Mouse (Mus musculus): ENCODE data around the gene Hap1.

DNA sequence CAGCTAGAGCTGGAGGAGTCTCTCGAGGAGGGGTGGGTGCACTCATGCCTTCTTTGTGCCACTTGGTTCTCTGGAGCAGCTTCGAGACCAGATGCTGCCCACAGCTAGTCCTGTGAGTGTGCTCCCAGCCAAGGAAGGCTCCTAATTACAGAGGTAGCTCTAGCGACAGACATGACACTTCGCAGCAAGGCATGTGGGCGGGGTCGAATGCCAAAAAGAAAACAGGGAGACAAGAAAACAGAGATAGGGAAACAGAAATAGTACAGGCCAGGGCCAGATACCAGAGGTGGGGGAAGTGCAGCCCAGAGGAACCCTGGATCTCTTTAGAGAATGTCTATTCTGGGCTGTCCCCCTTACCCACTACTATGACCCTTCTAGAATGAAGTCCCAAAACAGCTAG lies 46.3 kb upstream of the Hap1 start:
- TF ChIP-seq CTCF (IDR thresholded peaks at IDR 0.05), result no peak
- peak; percentile 75; the same call in 1 of the 2 replicates for TF ChIP-seq EP300 (IDR thresholded peaks at IDR 0.05; ENCODE audit: insufficient read depth, low read depth, low read length)
